Comparison of ENCODE assay signal across 16 mouse cellular contexts in the genomic region with DNA sequence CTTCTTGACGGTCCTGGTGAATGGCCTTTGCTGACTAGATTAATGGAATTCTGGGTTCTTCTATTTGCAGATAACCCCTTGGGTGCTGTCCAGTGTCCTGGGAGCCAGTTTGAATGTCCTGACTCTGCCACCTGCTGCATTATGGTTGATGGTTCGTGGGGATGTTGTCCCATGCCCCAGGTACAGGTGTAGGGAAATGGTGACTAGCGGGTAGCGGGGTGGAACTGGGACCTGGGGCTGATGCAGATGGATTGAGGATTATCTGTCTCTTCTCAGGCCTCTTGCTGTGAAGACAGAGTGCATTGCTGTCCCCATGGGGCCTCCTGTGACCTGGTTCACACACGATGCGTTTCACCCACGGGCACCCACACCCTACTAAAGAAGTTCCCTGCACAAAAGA. TPM values are rescaled to one million over a fixed set of nuclear protein-coding genes. Genes with fewer than 3 reads are reported as not detected.
A peak's percentile ranks its signal among the peaks of the same experiment; 100 is the strongest.
DNase-seq lines count a peak whose midpoint lies in the region; ATAC-seq and TF ChIP-seq lines count a peak whose summit lies in the region.
"Had no signal": no experiment of that assay in that cellular context is flagged by ENCODE, and none has a peak within 500 bp of the region (broad histone marks: within the 10 kb centered on the region; RNA-seq: fewer than 3 reads in every experiment).

No protein-coding gene starts in this region.

- peaks cover 13% of the 10 kb centered on the region for H3K4me1 ChIP-seq in heart, adult 2 months (ENCODE audit: control insufficient read depth, insufficient read depth, low read length)
- H3K4me1 ChIP-seq in liver, postnatal 0 days (ENCODE audit: insufficient read depth) = peaks cover 26% of the 10 kb centered on the region
- peaks cover 56% of the 10 kb centered on the region for H3K4me1 ChIP-seq in liver, embryonic 12.5 days
- peaks cover 36% of the 10 kb centered on the region for H3K4me1 ChIP-seq in stomach, embryonic 15.5 days

- 95% methylated on average over 7 of the region's 7 CpGs for WGBS in heart, adult 2 months
- WGBS in liver, postnatal 0 days (ENCODE audit: insufficient replicate concordance) = 84% methylated on average over 7 of the region's 7 CpGs
- 85% methylated on average over 7 of the region's 7 CpGs for WGBS in liver, embryonic 12.5 days (ENCODE audit: insufficient replicate concordance)
- WGBS in stomach, embryonic 15.5 days = 90% methylated on average over 7 of the region's 7 CpGs

- TF ChIP-seq CTCF in heart, adult 2 months (IDR thresholded peaks at IDR 0.05) = no peak
- TF ChIP-seq CTCF in liver, postnatal 0 days (IDR thresholded peaks at IDR 0.05; ENCODE audit: low read depth) = no peak

- no peaks in the 10 kb centered on the region for H3K27me3 ChIP-seq in heart, adult 2 months (ENCODE audit: control insufficient read depth, insufficient read depth, low read length)
- H3K27me3 ChIP-seq in liver, postnatal 0 days (ENCODE audit: insufficient read depth, low read length) = peaks cover 16% of the 10 kb centered on the region
- peaks cover 55% of the 10 kb centered on the region for H3K27me3 ChIP-seq in liver, embryonic 12.5 days (replicated peaks)
- no peaks in the 10 kb centered on the region for H3K27me3 ChIP-seq in stomach, embryonic 15.5 days (replicated peaks)
- H3K27me3 ChIP-seq: heart, embryonic 15.5 days had no signal

- H3K4me2 ChIP-seq in liver, postnatal 0 days (ENCODE audit: low read depth, low read length) = 0 out of 2 replicates have a peak overlapping the region, but pooled peaks have one; percentile 61
- no peak overlapping the region for H3K4me2 ChIP-seq in liver, embryonic 12.5 days
- no peak overlapping the region for H3K4me2 ChIP-seq in stomach, embryonic 15.5 days
- H3K4me2 ChIP-seq: embryonic facial prominence, embryonic 12.5 days; heart, embryonic 15.5 days; intestine, embryonic 15.5 days had no signal

- H3K27ac ChIP-seq in heart, adult 2 months = peak overlapping the region; percentile 80
- H3K27ac ChIP-seq in liver, postnatal 0 days (ENCODE audit: low read depth) = no peak overlapping the region
- no peak overlapping the region for H3K27ac ChIP-seq in liver, embryonic 12.5 days
- 0 out of 2 replicates have a peak overlapping the region, but pooled peaks have one; percentile 33 for H3K27ac ChIP-seq in stomach, embryonic 15.5 days
- H3K27ac ChIP-seq: embryonic facial prominence, embryonic 12.5 days; heart, embryonic 15.5 days; intestine, embryonic 15.5 days; left cerebral cortex, adult 2 months; liver, embryonic 14.5 days had no signal

- H3K4me3 ChIP-seq in heart, adult 2 months = no peak overlapping the region
- no peak overlapping the region for H3K4me3 ChIP-seq in liver, postnatal 0 days (ENCODE audit: low read depth, low read length)
- no peak overlapping the region for H3K4me3 ChIP-seq in liver, embryonic 12.5 days
- no peak overlapping the region for H3K4me3 ChIP-seq in stomach, embryonic 15.5 days (replicated peaks)
- H3K4me3 ChIP-seq: embryonic facial prominence, embryonic 12.5 days; heart, embryonic 15.5 days; intestine, embryonic 15.5 days; left cerebral cortex, adult 2 months; myocyte had no signal

- no peaks in the 10 kb centered on the region for H3K36me3 ChIP-seq in heart, adult 2 months (ENCODE audit: control insufficient read depth, insufficient read depth, low read length)
- peaks cover 18% of the 10 kb centered on the region for H3K36me3 ChIP-seq in liver, postnatal 0 days (replicated peaks; ENCODE audit: insufficient read depth, low read length)
- H3K36me3 ChIP-seq in liver, embryonic 12.5 days = peaks cover 15% of the 10 kb centered on the region
- H3K36me3 ChIP-seq in stomach, embryonic 15.5 days = peaks cover 17% of the 10 kb centered on the region

- ATAC-seq in liver, postnatal 0 days = no peak
- no peak for ATAC-seq in liver, embryonic 12.5 days
- no peak for ATAC-seq in stomach, embryonic 15.5 days (ENCODE audit: insufficient read depth, low FRiP score, low read depth)

- TF ChIP-seq EP300 in heart, adult 2 months (IDR thresholded peaks at IDR 0.05; ENCODE audit: insufficient read depth, low read depth, low read length) = no peak
- TF ChIP-seq EP300 in liver, postnatal 0 days (IDR thresholded peaks at IDR 0.05; ENCODE audit: low read depth) = no peak

- DNase-seq in adrenal gland, postnatal 14 days = peak; percentile 20
- no peak for DNase-seq in adrenal gland, adult 8-10 months
- no peak for DNase-seq in heart, adult 2 months
- DNase-seq in heart, postnatal 14 days = no peak
- no peak for DNase-seq in liver, postnatal 0 days
- DNase-seq in layer of hippocampus, adult 9-10 months (ENCODE audit: low spot score) = no peak

- no peak overlapping the region for H3K9ac ChIP-seq in heart, adult 2 months (ENCODE audit: low read depth, low read length)
- H3K9ac ChIP-seq in liver, postnatal 0 days (replicated peaks) = no peak overlapping the region
- no peak overlapping the region for H3K9ac ChIP-seq in liver, embryonic 12.5 days
- H3K9ac ChIP-seq in stomach, embryonic 15.5 days = no peak overlapping the region
- H3K9ac ChIP-seq: embryonic facial prominence, embryonic 12.5 days; heart, embryonic 15.5 days; intestine, embryonic 15.5 days; liver, embryonic 14.5 days had no signal

- H3K9me3 ChIP-seq in liver, postnatal 0 days (ENCODE audit: low read length) = no peaks in the 10 kb centered on the region
- H3K9me3 ChIP-seq in liver, embryonic 12.5 days (replicated peaks) = no peaks in the 10 kb centered on the region
- H3K9me3 ChIP-seq in stomach, embryonic 15.5 days = no peaks in the 10 kb centered on the region
- H3K9me3 ChIP-seq: embryonic facial prominence, embryonic 12.5 days; heart, embryonic 15.5 days; intestine, embryonic 15.5 days had no signal

- intact Hi-C loops in heart, adult 2 months (cut with DNase I) = no loop called here
- intact Hi-C loops in heart, postnatal 14 days (cut with DNase I) = no loop called here

- no peaks in the 10 kb centered on the region for H3K79me2 ChIP-seq in heart, adult 2 months (replicated peaks; ENCODE audit: control insufficient read depth, insufficient read depth, low read length)

- TF ChIP-seq POLR2A in heart, adult 2 months (IDR thresholded peaks at IDR 0.05; ENCODE audit: insufficient read depth, low read depth, low read length) = no peak

RNA-seq across cellular contexts. Expression of a gene that starts 3.8 kb away (rescaled TPM):
- 180 and 194 TPM in 2 replicates for total RNA-seq in adrenal gland, postnatal 14 days (2021)
- total RNA-seq in adrenal gland, adult 8-10 months (2022) = 100 to 1,000 TPM; 171 to 220 (median 202) TPM
- total RNA-seq in heart, adult 2 months (2021) = 10 to 100 TPM; 83.4 to 86.9 TPM
- 118 and 119 TPM in 2 replicates for polyA plus RNA-seq in heart, adult 2 months (2012; rRNA removed)
- total RNA-seq in heart, postnatal 14 days (2021) = 100 to 1,000 TPM; 130 to 136 TPM
- 156 and 161 TPM in 2 replicates for polyA plus RNA-seq in liver, postnatal 0 days (2015; fragmentation: Nextera tagmentation; extraction: Ambion mirVana)
- 55.8 and 58.1 TPM in 2 replicates for polyA plus RNA-seq in liver, embryonic 12.5 days (2016; fragmentation: Nextera tagmentation; extraction: Ambion mirVana)
- 155 and 161 TPM in 2 replicates for polyA plus RNA-seq in stomach, embryonic 15.5 days (2015; fragmentation: Nextera tagmentation; extraction: Ambion mirVana)

RNA-seq across cellular contexts. Expression of a gene that starts 13.6 kb away (rescaled TPM):
- total RNA-seq in adrenal gland, postnatal 14 days (2021) = 8.2 and 9.6 TPM in 2 replicates
- total RNA-seq in adrenal gland, adult 8-10 months (2022) = 1 to 10 TPM; 3.8 to 6.2 (median 5.0) TPM
- total RNA-seq in heart, adult 2 months (2021) = 1 to 10 TPM; 3.8 to 3.9 TPM
- 7.7 and 8.3 TPM in 2 replicates for polyA plus RNA-seq in heart, adult 2 months (2012; rRNA removed)
- 10 to 100 TPM; 10.5 to 11.4 TPM for total RNA-seq in heart, postnatal 14 days (2021)
- polyA plus RNA-seq in liver, postnatal 0 days (2015; fragmentation: Nextera tagmentation; extraction: Ambion mirVana) = 0.23 and 0.72 TPM in 2 replicates
- 1.3 and 1.9 TPM in 2 replicates for polyA plus RNA-seq in liver, embryonic 12.5 days (2016; fragmentation: Nextera tagmentation; extraction: Ambion mirVana)
- 5.5 and 6.1 TPM in 2 replicates for polyA plus RNA-seq in stomach, embryonic 15.5 days (2015; fragmentation: Nextera tagmentation; extraction: Ambion mirVana)
- polyA plus RNA-seq: activated CD4-positive, CD25-positive, alpha-beta regulatory T cell, adult 4 months had no signal

RNA-seq across cellular contexts. Expression of a gene that starts 26.1 kb away (rescaled TPM):
- total RNA-seq in adrenal gland, postnatal 14 days (2021) = 373 and 415 TPM in 2 replicates
- 100 to 1,000 TPM; 343 to 469 (median 379) TPM for total RNA-seq in adrenal gland, adult 8-10 months (2022)
- total RNA-seq in heart, adult 2 months (2021) = 100 to 1,000 TPM; 196 to 213 TPM
- polyA plus RNA-seq in heart, adult 2 months (2012; rRNA removed) = 307 and 331 TPM in 2 replicates
- total RNA-seq in heart, postnatal 14 days (2021) = 100 to 1,000 TPM; 163 to 176 TPM
- 510 and 522 TPM in 2 replicates for polyA plus RNA-seq in liver, postnatal 0 days (2015; fragmentation: Nextera tagmentation; extraction: Ambion mirVana)
- polyA plus RNA-seq in liver, embryonic 12.5 days (2016; fragmentation: Nextera tagmentation; extraction: Ambion mirVana) = 365 and 367 TPM in 2 replicates
- 256 and 259 TPM in 2 replicates for polyA plus RNA-seq in stomach, embryonic 15.5 days (2015; fragmentation: Nextera tagmentation; extraction: Ambion mirVana)

RNA-seq across cellular contexts. Expression of a gene that starts 36.1 kb away (rescaled TPM):
- 4.6 and 7.4 TPM in 2 replicates for total RNA-seq in adrenal gland, postnatal 14 days (2021)
- 1 to 10 TPM; 2.9 to 4.7 (median 4.1) TPM for total RNA-seq in adrenal gland, adult 8-10 months (2022)
- 10 to 100 TPM in 1 of 2 experiments, 1 to 10 TPM in 1; 3.1 to 14.5 TPM for total RNA-seq in heart, adult 2 months (2021)
- 3.5 and 6.9 TPM in 2 replicates for polyA plus RNA-seq in heart, adult 2 months (2012; rRNA removed)
- total RNA-seq in heart, postnatal 14 days (2021) = 1 to 10 TPM; 3.1 to 3.3 TPM
- 41.0 and 44.8 TPM in 2 replicates for polyA plus RNA-seq in liver, postnatal 0 days (2015; fragmentation: Nextera tagmentation; extraction: Ambion mirVana)
- 82.1 and 88.2 TPM in 2 replicates for polyA plus RNA-seq in liver, embryonic 12.5 days (2016; fragmentation: Nextera tagmentation; extraction: Ambion mirVana)
- 7.3 and 7.8 TPM in 2 replicates for polyA plus RNA-seq in stomach, embryonic 15.5 days (2015; fragmentation: Nextera tagmentation; extraction: Ambion mirVana)

RNA-seq across cellular contexts. Expression of a gene that starts 40.7 kb away (rescaled TPM):
- total RNA-seq in adrenal gland, postnatal 14 days (2021) = 31.3 and 31.6 TPM in 2 replicates
- total RNA-seq in adrenal gland, adult 8-10 months (2022) = 10 to 100 TPM; 53.9 to 83.9 (median 77.5) TPM
- under 1 TPM in 1 of 2 experiments, not detected in 1; 0.66 TPM for total RNA-seq in heart, adult 2 months (2021)
- 0.23 and 0.32 TPM in 2 replicates for polyA plus RNA-seq in heart, adult 2 months (2012; rRNA removed)
- total RNA-seq in heart, postnatal 14 days (2021) = under 1 TPM in 1 of 2 experiments, not detected in 1; 0.29 TPM
- 1.8 and 2.4 TPM in 2 replicates for polyA plus RNA-seq in liver, postnatal 0 days (2015; fragmentation: Nextera tagmentation; extraction: Ambion mirVana)
- 1.9 and 2.1 TPM in 2 replicates for polyA plus RNA-seq in liver, embryonic 12.5 days (2016; fragmentation: Nextera tagmentation; extraction: Ambion mirVana)
- 8.8 and 9.2 TPM in 2 replicates for polyA plus RNA-seq in stomach, embryonic 15.5 days (2015; fragmentation: Nextera tagmentation; extraction: Ambion mirVana)
- polyA plus RNA-seq: G1E had no signal

Comparison
In these comparisons a context has a peak if more than half of its experiments do, and no peak if none do; other contexts are left out.
1. H3K27ac ChIP-seq: peak in heart, adult 2 months (single experiment) and stomach, embryonic 15.5 days (single experiment); none in liver, postnatal 0 days (single experiment) and liver, embryonic 12.5 days (single experiment).